Mouse (Mus musculus): Measurements from ENCODE around the gene Tenm4. TPM values are rescaled to one million over a fixed set of nuclear protein-coding genes. Genes with fewer than 3 reads are reported as not detected.

Tenm4 gene
- polyA plus RNA-seq, 1 experiment from 2014 or later: 28.1 TPM

DNA sequence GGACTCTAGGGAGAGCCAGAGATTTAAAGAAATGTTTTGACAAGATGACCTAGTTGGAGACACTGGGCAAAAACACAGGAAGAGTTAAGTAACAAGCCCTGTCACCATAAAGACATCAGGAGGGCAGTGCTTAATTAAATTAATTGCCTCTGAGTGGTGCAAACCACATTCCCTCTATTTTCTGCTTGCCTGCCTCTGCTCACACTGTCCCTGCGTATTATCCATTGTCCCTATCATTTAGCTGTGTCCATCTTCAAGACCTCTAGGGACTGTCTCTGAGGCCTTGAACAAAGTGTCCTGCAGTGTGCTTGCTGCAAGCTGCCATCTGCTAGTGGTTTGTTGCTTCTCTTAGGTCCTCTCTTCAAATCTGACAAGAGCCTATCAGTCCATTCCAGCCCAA lies 508.7 kb downstream of the Tenm4 start:
- H3K4me1 ChIP-seq (ENCODE audit: control insufficient read depth, insufficient read depth, low read length): 0 out of 2 replicates have a peak, but pooled peaks cover 3% of the 10 kb centered on the region
- peak; percentile 54; the same call in 1 of the 2 replicates for ATAC-seq (replicated peaks; ENCODE audit: insufficient number of reproducible peaks, low FRiP score, low TSS enrichment, low read depth)
- H3K4me3 ChIP-seq (ENCODE audit: low read depth, low read length): no peak overlapping the region
- H3K4me2 ChIP-seq (ENCODE audit: low read depth, low read length): no peak overlapping the region
- no peaks in the 10 kb centered on the region for H3K27me3 ChIP-seq (ENCODE audit: control insufficient read depth, insufficient read depth, low read length)
- DNase-seq (ENCODE audit: low spot score): no peak
- no peaks in the 10 kb centered on the region for H3K36me3 ChIP-seq (replicated peaks; ENCODE audit: control insufficient read depth, insufficient read depth, low read depth, low read length)
- no peak overlapping the region for H3K9ac ChIP-seq (replicated peaks; ENCODE audit: low read length)
- 30% methylated on average over 1 of the region's 1 CpGs for WGBS
- no peaks in the 10 kb centered on the region for H3K9me3 ChIP-seq (replicated peaks; ENCODE audit: control insufficient read depth, low read length)
- no peak overlapping the region for H3K27ac ChIP-seq (replicated peaks; ENCODE audit: low read depth, low read length)

DNA sequence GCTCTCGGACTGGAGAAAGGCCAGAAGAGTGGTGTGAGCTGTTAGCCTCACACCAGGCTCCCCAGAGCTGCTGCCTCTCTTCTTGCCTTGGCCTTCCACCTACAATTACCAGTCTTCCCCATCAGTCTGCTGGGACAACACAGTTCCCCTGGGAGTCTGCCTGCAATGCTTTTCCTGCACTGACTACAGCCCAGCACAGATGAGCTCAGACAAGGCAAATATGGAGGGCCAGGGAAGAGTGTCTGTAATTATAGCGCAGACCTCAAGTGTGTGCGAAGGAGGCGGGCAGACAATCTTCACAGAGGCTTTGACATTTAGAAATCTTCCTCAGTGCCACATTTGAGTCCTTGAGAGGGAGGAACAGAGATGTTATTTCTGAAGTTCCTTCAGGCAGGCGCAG lies 509.4 kb downstream of the Tenm4 start:
- Histone ChIP-seq H3K4me1 (ENCODE audit: control insufficient read depth, insufficient read depth, low read length) (0 out of 2 replicates have a peak, but pooled peaks cover 3% of the 10 kb centered on the region), H3K9me3 (replicated peaks; ENCODE audit: control insufficient read depth, low read length) (no peaks in the 10 kb centered on the region), H3K36me3 (replicated peaks; ENCODE audit: control insufficient read depth, insufficient read depth, low read depth, low read length) (no peaks in the 10 kb centered on the region), H3K9ac (replicated peaks; ENCODE audit: low read length) (no peak overlapping the region), H3K27ac (replicated peaks; ENCODE audit: low read depth, low read length) (no peak overlapping the region), H3K4me3 (ENCODE audit: low read depth, low read length) (no peak overlapping the region), H3K4me2 (ENCODE audit: low read depth, low read length) (no peak overlapping the region), H3K27me3 (ENCODE audit: control insufficient read depth, insufficient read depth, low read length) (no peaks in the 10 kb centered on the region)
- no peak for DNase-seq (ENCODE audit: low spot score)
- ATAC-seq (replicated peaks; ENCODE audit: insufficient number of reproducible peaks, low FRiP score, low TSS enrichment, low read depth): no peak
- 90% methylated on average over 5 of the region's 5 CpGs for WGBS

DNA sequence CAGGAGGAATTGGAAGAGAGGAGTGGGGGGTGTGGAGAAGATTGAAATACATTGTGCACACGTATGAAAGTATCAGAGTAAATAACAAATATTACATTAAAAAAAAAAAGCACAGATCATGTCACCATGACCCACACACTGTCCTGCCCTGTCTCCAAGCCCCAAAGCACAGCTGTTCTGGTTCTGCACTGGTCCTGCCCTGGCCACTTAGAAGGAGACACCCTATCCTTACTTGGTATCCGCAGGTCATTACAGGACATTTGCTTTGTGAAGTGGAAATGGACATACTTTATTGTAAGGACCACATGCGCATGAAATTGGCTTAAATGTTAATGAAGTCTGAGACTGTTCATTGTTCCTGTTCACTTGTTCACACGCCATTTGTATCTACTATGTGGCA lies 510.8 kb downstream of the Tenm4 start:
- Histone ChIP-seq H3K27me3 (ENCODE audit: control insufficient read depth, insufficient read depth, low read length) (no peaks in the 10 kb centered on the region), H3K4me1 (ENCODE audit: control insufficient read depth, insufficient read depth, low read length) (peaks cover 3% of the 10 kb centered on the region; the same call in 1 of the 2 replicates), H3K9ac (replicated peaks; ENCODE audit: low read length) (no peak overlapping the region), H3K27ac (replicated peaks; ENCODE audit: low read depth, low read length) (no peak overlapping the region), H3K36me3 (replicated peaks; ENCODE audit: control insufficient read depth, insufficient read depth, low read depth, low read length) (no peaks in the 10 kb centered on the region), H3K4me2 (ENCODE audit: low read depth, low read length) (no peak overlapping the region), H3K9me3 (replicated peaks; ENCODE audit: control insufficient read depth, low read length) (no peaks in the 10 kb centered on the region), H3K4me3 (ENCODE audit: low read depth, low read length) (no peak overlapping the region)
- DNase-seq (ENCODE audit: low spot score): no peak
- no peak for ATAC-seq (replicated peaks; ENCODE audit: insufficient number of reproducible peaks, low FRiP score, low TSS enrichment, low read depth)
- WGBS: 87% methylated on average over 4 of the region's 4 CpGs

DNA sequence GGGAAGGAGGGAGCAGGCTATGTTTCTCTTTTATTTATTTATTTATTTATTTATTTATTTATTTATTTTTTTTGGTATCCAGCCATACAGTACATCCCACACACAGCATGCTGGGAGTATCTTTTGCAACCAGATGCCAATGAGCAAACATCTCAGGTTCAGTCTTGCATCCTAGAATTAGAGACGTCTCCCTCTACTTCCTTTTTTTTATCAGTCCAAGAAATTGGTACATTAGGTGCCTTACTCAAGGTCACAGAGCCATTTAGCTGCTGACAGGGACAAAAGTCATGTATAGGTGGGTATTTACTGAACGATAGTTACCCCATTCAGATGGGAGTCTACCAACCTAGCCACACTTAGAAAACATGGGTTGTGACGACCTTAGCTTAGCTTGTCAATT lies 517.1 kb downstream of the Tenm4 start:
- Histone ChIP-seq H3K9me3 (replicated peaks; ENCODE audit: control insufficient read depth, low read length) (no peaks in the 10 kb centered on the region), H3K4me1 (ENCODE audit: control insufficient read depth, insufficient read depth, low read length) (no peaks in the 10 kb centered on the region; the same call in 1 of the 2 replicates), H3K27me3 (ENCODE audit: control insufficient read depth, insufficient read depth, low read length) (no peaks in the 10 kb centered on the region), H3K4me3 (ENCODE audit: low read depth, low read length) (no peak overlapping the region), H3K4me2 (ENCODE audit: low read depth, low read length) (no peak overlapping the region), H3K27ac (replicated peaks; ENCODE audit: low read depth, low read length) (no peak overlapping the region), H3K9ac (replicated peaks; ENCODE audit: low read length) (no peak overlapping the region), H3K36me3 (replicated peaks; ENCODE audit: control insufficient read depth, insufficient read depth, low read depth, low read length) (no peaks in the 10 kb centered on the region)
- WGBS: 83% methylated on average over 3 of the region's 3 CpGs
- no peak for ATAC-seq (replicated peaks; ENCODE audit: insufficient number of reproducible peaks, low FRiP score, low TSS enrichment, low read depth)
- DNase-seq (ENCODE audit: low spot score): no peak

DNA sequence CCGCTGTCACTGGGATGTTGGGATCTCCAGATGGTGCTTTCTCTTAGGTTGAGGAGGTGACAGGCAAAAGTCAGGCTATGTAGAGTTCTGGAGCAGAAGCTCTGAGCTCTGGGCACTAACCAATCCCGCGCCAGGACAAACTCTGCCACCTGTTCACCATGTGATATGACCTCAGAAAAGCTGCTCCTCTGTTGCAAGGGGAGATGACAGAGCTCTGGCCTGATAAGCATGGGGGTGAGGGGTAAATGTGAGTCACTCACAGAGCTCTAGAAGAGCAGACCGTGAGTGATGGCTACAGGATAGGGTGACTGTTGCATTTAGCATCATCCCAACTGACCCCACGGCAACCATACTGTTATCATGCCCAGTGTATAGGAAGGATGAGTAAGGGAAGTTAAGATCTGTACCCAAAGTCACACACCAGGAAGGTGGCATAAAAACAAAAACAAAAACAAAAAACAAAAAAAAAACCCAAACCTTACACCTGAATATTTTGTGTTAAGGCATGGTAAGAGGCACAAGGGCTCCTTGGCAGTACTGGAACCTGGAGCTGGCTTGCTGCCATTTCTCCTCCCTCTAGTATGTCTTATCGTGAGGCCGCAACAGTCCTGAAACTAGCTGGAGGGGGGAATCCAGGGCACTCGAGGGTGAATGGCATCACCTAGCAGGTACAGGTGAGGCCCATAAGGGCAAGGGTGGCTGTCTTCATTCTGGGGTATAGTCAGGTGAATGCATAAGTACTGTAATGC lies 530.2 kb downstream of the Tenm4 start:
- WGBS: 90% methylated on average over 8 of the region's 8 CpGs
- Histone ChIP-seq H3K4me2 (ENCODE audit: low read depth, low read length) (no peak overlapping the region), H3K9me3 (replicated peaks; ENCODE audit: control insufficient read depth, low read length) (no peaks in the 10 kb centered on the region), H3K4me3 (ENCODE audit: low read depth, low read length) (no peak overlapping the region), H3K36me3 (replicated peaks; ENCODE audit: control insufficient read depth, insufficient read depth, low read depth, low read length) (no peaks in the 10 kb centered on the region; the same call in 1 of the 2 replicates), H3K27ac (replicated peaks; ENCODE audit: low read depth, low read length) (no peak overlapping the region), H3K27me3 (ENCODE audit: control insufficient read depth, insufficient read depth, low read length) (no peaks in the 10 kb centered on the region), H3K4me1 (ENCODE audit: control insufficient read depth, insufficient read depth, low read length) (no peaks in the 10 kb centered on the region), H3K9ac (replicated peaks; ENCODE audit: low read length) (no peak overlapping the region)
- no peak for ATAC-seq (replicated peaks; ENCODE audit: insufficient number of reproducible peaks, low FRiP score, low TSS enrichment, low read depth)
- no peak for DNase-seq (ENCODE audit: low spot score)

DNA sequence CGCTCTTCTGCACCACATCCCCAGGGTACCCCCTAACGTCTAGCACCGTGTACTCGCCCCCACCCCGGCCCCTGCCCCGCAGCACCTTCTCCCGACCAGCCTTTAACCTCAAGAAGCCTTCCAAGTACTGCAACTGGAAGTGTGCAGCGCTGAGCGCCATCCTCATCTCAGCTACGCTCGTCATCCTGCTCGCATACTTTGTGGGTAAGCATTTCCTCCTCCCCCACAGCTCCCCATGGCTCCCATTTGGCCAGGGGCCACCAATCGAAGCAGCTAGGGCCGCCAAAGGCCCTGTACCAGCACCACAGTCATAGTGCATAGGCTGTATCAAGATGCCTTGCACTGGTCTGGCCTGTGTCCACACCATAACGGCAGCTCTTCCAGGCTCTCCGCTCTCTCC lies 532.9 kb downstream of the Tenm4 start:
- WGBS: 84% methylated on average over 16 of the region's 16 CpGs
- Histone ChIP-seq H3K27ac (replicated peaks; ENCODE audit: low read depth, low read length) (no peak overlapping the region), H3K36me3 (replicated peaks; ENCODE audit: control insufficient read depth, insufficient read depth, low read depth, low read length) (no peaks in the 10 kb centered on the region), H3K4me3 (ENCODE audit: low read depth, low read length) (no peak overlapping the region), H3K27me3 (ENCODE audit: control insufficient read depth, insufficient read depth, low read length) (no peaks in the 10 kb centered on the region), H3K4me2 (ENCODE audit: low read depth, low read length) (no peak overlapping the region), H3K4me1 (ENCODE audit: control insufficient read depth, insufficient read depth, low read length) (no peaks in the 10 kb centered on the region), H3K9ac (replicated peaks; ENCODE audit: low read length) (no peak overlapping the region), H3K9me3 (replicated peaks; ENCODE audit: control insufficient read depth, low read length) (no peaks in the 10 kb centered on the region)
- ATAC-seq (replicated peaks; ENCODE audit: insufficient number of reproducible peaks, low FRiP score, low TSS enrichment, low read depth): no peak
- no peak for DNase-seq (ENCODE audit: low spot score)

DNA sequence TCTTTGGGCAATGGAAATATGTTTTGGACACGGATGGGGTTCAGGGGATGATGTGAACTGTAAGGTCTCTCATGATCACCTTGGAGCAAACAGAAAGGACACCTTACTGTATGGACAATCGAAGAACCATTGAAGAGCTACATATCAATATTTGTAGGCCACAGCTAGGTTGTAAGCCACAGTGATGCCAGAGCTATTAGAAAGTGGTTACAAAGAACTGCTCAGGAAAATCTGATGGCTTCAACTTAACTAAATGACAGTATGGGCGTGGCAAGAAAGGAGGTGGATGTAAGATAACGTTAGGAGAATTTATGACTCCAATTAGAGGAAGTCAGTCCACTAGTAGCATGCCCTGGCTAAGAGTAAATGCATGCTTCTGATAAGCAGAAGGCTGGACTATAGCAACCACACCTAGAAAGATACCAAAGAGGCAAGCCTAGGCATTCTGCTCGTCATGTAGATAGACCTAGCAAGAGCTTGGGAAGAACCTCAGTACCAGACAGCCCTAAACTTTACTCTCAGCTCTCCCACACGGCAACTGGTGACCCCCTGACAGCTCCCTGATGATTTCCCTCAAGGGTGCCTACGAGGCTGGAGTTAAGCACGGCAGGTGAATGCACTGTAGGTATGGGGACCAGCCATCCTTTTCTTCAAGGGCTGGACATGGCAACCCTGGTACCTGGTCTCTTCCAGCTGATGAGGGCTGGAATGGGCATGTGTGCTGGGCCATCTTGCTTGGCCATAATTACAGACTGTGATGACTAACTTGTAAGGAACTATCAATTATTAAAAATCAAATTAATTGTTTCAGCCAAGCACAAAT lies 534.5 kb downstream of the Tenm4 start:
- Histone ChIP-seq H3K9ac (replicated peaks; ENCODE audit: low read length) (no peak overlapping the region), H3K4me1 (ENCODE audit: control insufficient read depth, insufficient read depth, low read length) (no peaks in the 10 kb centered on the region), H3K4me3 (ENCODE audit: low read depth, low read length) (no peak overlapping the region), H3K27me3 (ENCODE audit: control insufficient read depth, insufficient read depth, low read length) (no peaks in the 10 kb centered on the region), H3K36me3 (replicated peaks; ENCODE audit: control insufficient read depth, insufficient read depth, low read depth, low read length) (no peaks in the 10 kb centered on the region; the same call in 1 of the 2 replicates), H3K9me3 (replicated peaks; ENCODE audit: control insufficient read depth, low read length) (no peaks in the 10 kb centered on the region), H3K4me2 (ENCODE audit: low read depth, low read length) (no peak overlapping the region), H3K27ac (replicated peaks; ENCODE audit: low read depth, low read length) (no peak overlapping the region)
- DNase-seq (ENCODE audit: low spot score) (no peak), ATAC-seq (replicated peaks; ENCODE audit: insufficient number of reproducible peaks, low FRiP score, low TSS enrichment, low read depth) (no peak)
- WGBS: 92% methylated on average over 8 of the region's 8 CpGs

DNA sequence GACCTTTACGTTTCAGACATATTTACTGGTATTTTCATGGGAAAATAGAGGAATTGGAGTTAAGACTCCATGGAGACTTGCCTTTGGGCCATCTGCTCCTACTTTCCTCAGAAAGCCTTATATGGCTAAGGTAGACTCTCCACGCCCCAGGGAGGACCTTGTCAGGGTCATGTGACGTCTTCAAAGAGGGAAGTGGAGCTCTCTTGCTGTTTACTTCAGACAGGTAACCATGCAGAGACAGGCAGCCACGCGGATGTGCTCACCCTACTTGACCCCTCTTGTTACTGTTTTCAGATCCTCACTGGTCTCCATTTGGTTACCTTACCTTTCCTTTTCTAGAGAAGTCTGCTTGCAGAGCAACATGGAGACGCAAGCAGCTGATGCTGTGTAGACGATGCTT lies 535.5 kb downstream of the Tenm4 start:
- no peaks in the 10 kb centered on the region for H3K9me3 ChIP-seq (replicated peaks; ENCODE audit: control insufficient read depth, low read length)
- H3K36me3 ChIP-seq (replicated peaks; ENCODE audit: control insufficient read depth, insufficient read depth, low read depth, low read length): no peaks in the 10 kb centered on the region; the same call in 1 of the 2 replicates
- DNase-seq (ENCODE audit: low spot score) (no peak), ATAC-seq (replicated peaks; ENCODE audit: insufficient number of reproducible peaks, low FRiP score, low TSS enrichment, low read depth) (no peak)
- no peaks in the 10 kb centered on the region for H3K27me3 ChIP-seq (ENCODE audit: control insufficient read depth, insufficient read depth, low read length)
- H3K9ac ChIP-seq (replicated peaks; ENCODE audit: low read length): no peak overlapping the region
- no peak overlapping the region for H3K4me2 ChIP-seq (ENCODE audit: low read depth, low read length)
- no peak overlapping the region for H3K4me3 ChIP-seq (ENCODE audit: low read depth, low read length)
- 88% methylated on average over 7 of the region's 7 CpGs for WGBS
- H3K27ac ChIP-seq (replicated peaks; ENCODE audit: low read depth, low read length): no peak overlapping the region
- H3K4me1 ChIP-seq (ENCODE audit: control insufficient read depth, insufficient read depth, low read length): no peaks in the 10 kb centered on the region

Data from embryonic facial prominence, embryonic 11.5 days (tissue).